Mouse (Mus musculus) right cerebral cortex, postnatal 36 days (tissue): ENCODE results near the gene Tma7.
A peak's percentile ranks its signal among the peaks of the same experiment; 100 is the strongest.

Source experiments
- DNase-seq, 2 experiments: peaks; one replicate each; pipeline ENCODE4 v3.0.0; 2022; ENCODE audit warnings: low spot score in 2 of 2, mixed read lengths in 1 of 2

Tma7 gene

DNA sequence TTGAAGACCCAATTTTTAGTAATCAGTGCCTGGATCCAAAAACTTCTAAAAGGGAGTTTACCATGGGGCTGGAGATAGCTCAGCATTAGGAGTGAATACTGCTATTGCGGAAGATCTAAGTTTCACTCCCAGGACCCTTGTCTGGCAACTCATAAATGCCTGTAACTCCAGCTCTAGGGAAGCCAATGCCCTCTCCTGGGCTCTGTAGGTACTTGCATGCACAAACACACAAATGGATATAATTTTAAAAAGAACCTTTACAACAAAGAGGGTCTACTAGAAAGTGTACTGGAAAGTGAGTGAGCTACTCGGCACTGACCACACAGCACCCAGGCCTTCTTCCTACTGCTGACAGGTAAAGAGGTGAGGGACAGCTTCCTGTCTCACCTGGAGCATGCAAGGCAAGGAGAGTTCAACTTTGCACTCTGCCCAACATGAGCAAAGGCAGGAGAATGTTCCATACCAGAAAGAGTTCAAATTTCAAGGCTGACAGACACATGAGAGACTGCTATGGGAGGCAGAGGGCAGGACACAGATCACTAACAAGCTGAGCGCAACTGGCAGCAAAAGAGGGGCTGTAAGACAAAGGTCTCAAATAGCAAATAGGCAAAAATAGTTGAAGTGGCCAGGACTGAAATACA is 14.2 kb downstream of the Tma7 start:
- no peak for DNase-seq

DNA sequence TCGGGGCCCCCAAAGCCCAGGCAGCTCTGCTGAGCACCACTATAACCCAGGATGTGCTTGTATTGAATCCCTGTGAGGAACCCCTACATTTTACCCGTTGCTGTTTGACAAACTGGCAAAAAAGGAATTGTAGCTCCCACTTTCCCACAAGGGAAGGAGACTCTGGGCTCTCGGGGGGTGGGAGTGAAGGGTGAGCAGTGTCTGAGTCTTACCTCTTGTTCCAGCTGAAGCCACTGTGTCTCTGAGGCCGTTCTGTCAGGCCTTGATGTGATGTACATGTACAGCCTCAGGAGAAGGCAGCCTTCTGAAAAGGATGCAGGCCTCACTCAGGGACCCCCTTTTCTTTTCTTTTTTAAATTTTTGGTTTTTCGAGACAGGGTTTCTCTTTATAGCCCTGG is 21.5 kb downstream of the Tma7 start:
- no peak for DNase-seq

DNA sequence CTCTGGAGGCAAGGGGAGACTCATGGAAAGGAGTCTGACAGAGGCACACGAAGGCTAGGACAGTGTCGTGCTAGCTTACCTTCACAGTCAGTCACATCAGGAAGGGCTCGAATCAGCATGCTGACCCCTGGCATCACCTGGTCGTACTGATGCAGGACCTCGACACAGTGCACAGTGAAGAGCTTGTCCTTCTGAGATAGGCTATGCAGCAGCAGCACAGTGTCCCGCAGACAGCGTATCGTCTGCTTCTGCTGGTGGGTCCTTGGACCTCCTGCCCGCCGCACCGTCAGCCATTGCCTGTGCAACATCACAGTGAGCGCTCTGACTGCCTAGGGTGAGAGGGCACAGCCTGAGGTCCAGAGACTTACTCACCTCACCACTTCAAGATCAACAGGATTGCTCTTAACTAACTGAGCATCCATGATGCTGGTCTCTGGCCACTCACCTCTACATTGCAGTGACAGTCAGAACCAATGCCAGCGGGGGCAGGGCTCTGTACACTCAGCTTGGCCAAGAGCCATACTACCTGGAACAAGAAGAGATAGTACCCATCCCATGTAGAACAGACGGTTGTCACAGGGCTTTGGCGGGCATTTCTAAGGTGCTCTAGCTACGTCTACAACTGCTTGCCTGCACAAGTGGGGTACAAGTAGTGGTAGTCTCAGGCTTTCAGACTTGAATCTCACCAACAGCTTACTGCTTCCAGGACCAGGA is 22.0 kb downstream of the Tma7 start:
- no peak for DNase-seq

DNA sequence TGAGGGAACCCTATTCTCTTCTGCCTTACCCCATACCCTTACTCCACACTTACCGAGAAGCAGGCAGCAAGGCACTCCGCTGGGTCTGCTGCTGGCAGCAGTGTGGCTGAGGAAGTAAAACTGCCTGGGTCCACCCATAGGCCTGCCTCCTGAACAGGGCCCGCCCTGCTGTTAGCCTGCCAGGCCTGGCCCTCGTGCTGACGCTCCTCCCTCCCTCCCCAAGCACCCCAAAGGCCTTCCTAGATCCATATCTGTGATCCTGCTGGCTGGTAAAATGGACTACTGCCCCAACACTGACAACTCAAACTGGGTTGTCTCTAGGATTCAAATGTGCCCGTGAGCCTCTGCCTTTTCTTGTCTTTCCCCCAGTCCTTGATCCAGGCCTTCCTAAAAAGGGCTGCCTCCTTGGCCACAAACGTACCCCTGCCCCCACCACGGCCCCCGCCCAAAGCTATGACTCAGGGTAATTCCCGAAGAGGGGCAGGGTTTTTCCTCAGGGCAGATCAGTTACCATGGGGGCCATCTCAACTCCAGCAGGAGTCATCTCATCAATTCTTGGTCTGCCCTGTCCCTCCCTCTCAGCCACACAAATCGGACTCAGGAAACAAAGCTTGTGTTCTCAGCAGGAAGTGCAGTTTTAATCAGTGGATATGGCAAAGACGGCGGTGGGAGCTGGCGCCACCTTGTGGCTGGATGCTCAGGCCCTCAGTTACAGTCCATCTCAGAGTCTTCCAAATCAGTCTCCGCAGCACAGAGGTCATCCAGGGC is 23.1 kb downstream of the Tma7 start, which contains the start of gene Trex1:
Trex1 (minus strand) TSS at position 599 of the 768 bp plus-strand sequence.
- DNase-seq = peak; percentile 82 to 87

DNA sequence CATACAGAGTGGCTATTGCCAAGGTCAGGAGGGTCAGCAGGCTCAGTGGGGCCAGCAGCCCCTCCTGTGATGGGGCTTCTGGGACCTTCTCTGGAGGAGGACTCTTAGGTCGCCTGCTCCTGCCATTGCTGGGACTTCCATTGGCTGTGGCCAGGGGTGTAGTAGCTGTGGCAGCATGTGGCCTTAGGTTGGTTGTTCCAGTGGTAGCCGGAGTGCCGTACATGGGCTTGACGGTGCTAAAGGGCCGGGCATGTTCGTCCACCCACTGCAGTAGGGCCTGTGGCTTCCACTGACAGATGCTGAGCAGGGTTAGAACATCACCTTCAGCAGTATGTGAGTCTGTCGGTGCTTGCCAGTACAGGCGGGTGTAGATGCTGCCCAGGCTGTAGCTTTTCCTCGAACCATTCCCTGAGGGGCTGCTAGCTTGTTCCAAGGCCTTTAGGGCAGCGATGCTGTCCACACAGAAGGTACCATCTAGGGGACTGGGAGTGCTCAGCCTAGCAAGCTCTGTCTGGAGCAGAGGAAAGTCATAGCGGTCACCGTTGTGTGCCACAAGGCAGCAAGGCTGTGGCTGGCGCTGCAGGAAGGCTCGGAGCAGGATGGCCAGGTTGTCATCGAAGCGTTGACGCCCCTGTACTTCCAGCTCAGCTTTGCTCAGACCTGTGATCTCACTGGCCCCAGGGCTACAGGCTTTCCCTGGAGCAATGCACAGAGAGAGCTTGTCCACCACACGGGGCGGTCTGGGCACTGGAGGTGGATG is 24.2 kb downstream of the Tma7 start:
- DNase-seq = no peak

DNA sequence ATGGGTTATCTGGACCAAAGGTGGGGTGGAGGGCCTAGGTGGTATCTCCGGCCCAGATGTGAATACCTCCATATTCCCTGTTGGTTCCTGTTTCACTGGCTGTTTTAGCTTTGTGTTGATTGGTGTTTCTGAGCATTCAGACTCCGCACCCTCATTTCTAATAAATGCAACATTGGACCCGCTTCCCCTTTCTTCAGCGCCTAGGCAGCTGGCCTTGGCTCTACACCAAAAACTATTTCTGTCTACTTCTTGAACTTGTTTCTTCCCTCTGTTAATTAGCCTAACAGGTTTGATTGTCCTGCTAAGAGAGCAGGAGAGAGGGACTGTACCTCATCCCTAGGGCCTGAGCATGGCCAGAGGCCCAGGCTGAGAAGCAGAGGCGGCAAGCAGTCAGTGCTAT is 24.8 kb downstream of the Tma7 start:
- DNase-seq = no peak

DNA sequence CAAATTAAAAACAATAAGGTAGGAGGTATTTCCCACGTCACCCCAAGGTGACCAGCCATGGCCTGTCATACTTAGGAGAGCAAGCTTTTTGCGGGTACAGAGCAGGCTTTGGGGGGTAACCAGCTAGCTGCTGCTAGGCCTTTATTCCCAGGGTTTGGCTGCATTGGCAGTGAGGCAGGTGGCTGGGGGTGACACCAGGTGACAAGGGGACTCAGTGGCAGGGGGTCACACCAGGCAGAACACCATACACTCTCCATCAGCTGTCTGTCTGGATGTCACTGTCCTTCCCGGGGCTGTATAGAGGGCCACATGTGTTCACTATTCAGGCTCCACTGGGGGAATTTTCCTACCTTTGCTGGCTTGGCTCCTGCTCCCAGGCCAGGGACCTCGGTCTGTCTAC is 25.5 kb downstream of the Tma7 start:
- no peak for DNase-seq

DNA sequence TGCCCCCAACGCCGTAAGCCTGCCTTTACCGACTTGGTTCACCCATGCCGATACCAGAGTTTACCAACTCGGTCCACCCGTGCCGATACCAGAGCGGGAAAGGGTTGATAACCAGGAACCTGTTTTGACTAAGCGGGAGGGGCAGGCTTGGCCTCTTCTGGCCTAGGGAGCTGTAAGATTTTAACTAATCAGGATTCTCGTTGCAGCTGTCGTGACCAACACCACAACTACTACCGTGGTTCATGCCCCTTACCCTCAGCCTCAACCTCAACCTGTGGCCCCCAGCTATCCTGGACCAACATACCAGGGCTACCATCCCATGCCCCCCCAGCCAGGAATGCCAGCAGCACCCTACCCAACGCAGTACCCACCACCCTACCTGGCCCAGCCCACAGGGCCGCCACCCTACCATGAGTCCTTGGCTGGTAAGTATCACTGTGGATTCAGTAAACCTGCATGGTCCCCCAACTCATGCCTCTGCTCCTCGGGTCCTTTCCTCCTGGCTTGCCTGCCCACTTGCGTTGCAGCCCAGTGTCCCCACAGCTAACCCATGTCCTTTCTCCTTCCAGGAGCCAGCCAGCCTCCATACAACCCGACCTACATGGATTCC is 26.2 kb downstream of the Tma7 start:
- no peak for DNase-seq

DNA sequence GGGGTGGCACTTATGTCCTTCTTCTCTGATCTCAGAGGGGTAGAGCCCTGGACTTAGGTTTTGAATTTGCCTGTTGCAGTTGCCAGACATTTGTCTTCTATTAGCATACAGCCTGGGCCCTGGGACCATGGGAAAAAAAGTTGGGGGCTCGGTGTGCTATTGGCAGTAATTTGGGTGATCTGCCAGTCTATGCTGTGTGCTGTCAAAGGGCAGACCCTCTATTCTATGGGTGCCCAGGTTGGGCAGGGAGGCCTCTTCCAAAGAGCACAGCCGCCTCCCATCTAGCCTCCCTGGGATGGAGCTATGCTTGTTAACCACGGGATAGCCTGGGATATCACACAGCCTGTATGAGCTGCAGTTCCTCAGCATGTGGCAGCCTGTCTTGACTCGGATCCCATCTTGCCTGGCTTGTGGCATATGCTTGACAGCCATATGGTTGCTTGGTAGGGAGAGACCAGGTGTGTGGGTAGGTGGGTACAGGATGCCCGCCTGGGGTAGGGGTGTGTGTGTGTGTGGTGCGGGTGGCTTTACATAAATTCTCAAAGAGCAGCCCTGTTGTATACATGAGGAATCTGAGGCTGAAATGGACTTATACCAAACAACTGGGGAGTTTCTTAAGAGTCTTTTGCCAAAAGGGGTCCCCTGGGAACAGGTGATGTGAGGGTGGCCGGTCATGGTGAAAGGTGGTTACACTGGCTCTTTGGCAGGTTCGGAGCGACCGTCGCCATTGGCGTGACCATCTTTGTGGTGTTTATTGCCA is 26.9 kb downstream of the Tma7 start:
- DNase-seq = no peak

DNA sequence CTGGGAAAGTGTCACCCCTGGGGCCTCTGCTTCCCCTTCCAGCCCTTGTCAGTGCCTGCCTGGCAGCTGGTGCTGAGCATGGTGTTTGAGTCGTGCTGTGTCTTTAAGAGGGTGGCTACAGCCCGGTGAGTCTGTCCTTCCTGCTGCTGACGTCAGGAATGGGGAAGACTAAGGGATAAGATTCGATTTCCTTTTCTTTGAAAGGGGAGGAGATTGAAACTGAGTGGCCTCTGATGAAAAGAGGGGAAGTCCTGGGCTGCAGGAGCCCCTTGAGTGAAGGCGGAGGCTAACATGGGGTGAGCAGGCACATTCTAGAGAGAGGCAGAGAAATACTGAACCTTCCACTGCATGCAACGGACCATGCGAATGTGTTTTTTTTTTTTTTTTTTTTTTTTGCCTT is 27.7 kb downstream of the Tma7 start:
- peak; percentile 64 to 80 for DNase-seq

DNA sequence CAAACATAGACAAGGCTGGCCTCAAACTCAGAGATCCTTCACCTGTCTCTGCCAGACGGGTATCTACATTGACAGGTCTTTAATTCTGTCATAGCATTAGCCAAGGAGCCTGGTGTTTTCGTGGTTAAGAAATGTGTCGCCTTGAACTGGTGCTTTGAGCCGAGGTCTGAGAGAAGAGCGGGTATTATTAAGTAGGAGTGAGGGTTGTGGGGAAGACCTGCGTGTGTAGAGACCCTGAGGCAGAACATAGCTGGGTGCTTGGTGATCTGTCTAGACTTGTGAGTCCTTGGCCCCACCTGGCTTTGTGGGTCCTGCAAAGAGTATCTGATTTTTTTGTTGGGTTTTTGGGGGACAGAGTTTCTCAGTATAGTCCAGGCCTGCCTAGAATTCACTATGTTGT is 28.5 kb downstream of the Tma7 start:
- no peak for DNase-seq

DNA sequence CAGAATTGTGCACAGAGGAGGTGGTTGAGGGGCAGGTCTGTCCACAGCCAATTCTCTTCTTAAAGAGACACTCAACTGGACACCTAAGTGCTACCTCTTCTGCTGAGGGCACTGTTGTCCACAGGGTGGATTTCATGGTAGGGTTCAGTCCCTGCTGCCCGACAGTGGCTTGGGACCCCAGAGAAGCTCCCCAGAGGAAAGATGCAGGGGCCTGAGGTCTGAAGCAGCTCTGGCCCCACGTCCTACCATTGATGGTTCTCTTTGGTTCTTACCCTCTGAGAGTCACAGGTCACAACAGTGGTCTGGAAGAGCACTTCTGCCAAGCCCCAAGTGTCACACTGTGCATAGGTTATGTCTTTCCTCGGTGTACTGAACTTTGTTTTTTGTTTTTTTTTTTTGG is 29.0 kb downstream of the Tma7 start:
- DNase-seq = no peak

DNA sequence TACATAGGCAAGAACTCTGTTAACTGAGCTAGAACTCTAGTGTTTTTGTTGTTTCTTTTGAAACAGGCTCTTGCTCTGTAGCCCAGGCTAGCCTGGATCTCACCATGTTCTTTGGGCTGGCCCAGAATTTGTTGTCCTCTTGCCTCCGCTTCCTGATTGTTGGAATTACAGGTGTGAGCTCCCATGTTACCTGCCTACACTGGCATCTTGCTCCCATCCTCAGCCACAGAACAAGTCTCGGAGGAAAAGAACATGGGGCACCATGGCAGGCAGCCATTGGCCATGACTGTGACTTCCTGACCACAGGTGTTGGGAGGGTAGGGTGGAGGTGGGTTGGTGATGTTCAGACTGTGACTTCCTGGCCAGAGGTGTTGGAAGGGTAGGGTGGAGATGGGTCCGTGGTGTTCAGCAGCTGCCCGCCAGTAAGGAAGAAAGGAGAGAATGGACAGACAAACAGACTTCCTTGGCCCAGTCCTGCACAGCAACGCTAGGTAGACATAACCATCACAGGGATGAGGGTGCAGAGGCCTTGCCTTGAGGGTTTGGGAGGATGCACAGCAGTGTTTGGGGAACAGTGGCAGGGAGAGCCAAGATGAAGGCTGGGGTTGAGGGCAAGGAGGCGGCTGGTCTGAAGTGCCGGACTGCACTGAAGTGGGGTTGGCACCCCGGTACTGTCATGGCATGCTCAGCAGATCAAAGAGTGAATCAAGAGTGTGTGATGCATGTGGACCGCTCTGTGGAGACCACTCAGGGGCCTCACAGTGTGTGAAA is 29.7 kb downstream of the Tma7 start:
- no peak for DNase-seq

DNA sequence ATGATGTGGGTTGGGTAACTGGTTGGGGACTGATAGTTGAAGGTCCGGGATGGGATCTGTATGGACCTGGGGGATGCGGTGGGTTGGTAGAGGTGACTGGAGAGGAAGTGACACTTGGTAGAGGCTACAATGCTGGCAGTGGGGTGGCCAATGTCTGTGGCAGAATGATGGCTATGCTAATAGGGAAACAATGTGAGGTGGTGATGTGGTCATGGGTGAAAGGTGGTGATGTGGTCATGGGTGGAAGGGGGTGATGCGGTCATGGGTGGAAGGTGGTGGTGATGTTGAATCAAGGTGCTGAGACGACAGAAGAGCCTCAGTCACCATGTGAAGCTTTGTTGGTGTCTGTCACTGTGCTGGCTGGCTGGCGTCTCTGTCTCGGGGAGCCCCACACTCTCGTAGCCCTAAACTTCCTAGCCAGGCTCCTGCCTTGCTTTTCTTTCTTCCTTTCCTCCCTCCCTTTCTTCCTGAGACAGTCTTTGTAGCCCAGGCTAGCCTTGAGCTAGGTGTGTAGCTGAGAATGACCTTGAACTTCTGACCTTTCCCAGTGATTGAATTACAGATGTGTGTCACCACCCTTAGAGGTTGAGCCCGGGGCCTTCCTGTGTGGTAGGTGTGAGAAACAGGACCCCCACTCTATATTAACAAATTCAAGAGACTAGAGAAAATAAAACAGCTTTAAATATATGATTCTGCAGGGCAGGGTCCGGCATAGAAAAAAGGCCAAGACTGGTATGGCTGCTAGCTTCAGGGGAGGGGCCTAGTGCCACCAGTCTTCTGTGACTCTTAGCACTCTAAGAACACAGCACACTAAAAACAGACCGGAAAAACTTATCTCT is 30.5 kb downstream of the Tma7 start:
- no peak for DNase-seq

DNA sequence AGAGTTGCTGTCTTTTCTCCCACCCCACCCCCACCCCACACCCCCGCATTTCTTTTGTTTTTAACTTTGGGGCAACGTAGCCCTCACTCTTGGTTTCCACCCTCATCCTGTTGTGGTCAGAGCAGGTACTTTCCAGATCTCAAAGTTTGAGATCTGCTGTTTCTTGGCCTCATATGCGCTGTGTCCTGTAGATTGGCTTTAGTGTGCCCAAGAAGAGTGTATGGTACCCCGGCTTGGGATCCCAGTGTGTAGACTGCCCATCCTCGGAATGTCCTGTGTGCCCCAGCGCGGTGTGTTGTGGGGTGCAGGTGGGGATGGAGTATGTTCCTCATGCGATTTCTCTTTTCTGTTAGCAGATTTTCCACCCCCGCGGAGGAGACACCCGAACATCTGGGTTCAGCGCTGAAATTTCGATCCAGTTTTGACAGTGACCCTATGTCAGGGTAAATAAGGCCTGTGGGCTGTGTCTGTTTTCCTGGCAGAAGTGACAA is 31.3 kb downstream of the Tma7 start:
- DNase-seq = no peak

DNA sequence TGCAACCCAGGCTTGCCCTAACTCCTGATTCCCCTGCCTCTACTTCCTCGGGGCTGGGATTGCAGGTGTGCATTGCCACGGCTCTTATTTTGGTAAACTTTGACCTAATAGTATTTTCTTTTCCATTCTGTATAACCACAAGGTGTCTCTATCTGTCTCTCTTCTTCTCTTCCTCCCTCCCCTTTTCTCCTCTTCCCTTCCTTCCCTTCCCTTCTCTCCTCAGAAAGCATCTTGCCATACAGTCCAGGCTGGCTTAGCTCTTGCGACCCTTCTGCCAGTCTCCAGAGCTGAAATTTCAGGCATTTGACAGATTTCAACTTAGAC is 31.8 kb downstream of the Tma7 start:
- no peak for DNase-seq

DNA sequence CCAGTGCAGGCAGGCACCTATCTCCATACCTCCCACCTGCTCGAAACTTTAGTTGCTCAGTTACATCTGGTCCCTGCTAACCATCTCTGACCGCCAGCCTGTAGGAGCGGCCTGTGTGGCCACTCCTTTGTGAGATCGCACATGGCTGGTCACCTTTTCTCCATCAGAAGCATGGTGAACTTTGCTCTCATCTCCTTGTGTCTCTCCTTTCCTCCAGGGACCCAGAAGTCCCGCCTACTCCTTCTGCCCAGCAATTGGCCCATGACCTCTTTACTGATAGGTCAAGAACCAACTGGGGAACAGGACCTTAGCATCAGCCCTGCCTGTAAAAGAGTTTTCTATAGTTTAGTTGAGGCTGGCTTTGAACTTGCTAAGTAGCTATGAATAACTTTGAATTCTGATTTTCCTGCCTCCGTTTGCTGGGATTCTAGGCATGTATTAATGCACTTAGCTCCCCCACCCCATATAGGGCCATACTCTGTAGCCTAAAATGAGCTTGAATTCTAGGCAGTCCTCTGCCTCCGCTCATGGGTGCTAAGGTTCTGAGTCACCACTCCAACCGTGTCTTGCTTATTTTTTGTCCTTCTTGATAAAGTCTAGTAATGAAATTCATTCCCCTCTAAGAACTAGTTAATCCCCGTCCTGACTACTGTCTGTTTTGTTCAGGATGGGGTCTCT is 32.3 kb downstream of the Tma7 start:
- no peak for DNase-seq

DNA sequence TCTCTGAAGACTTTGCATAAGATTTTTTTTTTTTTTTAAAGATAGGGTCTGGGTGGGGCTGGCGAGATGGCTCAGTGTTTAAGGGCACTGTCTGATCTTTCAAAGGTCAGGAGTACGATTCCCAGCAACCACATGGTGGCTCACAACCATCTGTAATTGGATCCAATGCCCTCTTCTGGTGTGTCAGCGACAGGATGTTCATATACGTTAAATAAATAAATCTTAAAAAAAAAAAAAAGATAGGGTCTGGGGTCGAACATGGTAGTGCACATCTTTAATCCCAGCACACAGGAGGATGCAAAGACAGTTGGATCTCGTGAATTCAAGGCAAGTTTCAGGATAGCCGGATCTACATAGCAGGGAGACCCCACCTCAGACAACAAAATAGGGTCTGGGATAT is 33.1 kb downstream of the Tma7 start:
- no peak for DNase-seq

DNA sequence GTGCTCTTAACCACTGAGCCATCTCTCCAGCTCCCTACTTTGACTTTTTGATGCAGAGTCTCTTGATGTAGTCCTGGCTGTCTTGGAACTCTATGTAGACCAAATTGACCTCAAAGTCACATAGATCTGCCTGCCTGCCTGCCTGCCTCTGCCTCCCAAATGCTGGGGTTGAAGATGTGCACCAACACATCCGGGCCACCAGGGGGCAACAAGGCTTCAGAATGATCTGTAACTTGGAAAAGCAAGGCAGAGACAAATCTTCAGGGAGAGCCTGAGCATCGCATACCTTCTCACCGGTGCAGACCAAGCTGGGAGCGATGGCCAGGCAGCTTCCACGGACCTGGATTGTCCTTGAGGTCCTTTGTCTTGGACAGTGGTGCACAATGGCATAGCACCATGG is 36.1 kb downstream of the Tma7 start:
- DNase-seq = no peak
